Mouse (Mus musculus) bone marrow, adult 2 months (tissue): ENCODE results near the gene Fndc10. TPM values are rescaled to one million over a fixed set of nuclear protein-coding genes. Genes with fewer than 3 reads are reported as not detected.

Experiments
- H3K27ac ChIP-seq: fragments of 200-500 bp; 2 replicates; pipeline ENCODE4 v1.5.1; 2012; ENCODE audit warnings: low read depth, mild to moderate bottlenecking, control low read depth, inconsistent platforms, low read length; ENCODE audit not compliant: control insufficient read depth, poor library complexity, insufficient read depth
- H3K4me1 ChIP-seq: fragments of 200-500 bp; 2 replicates; pipeline ENCODE4 v1.6.1; 2011; ENCODE audit warnings: low read length; ENCODE audit not compliant: control insufficient read depth, insufficient read depth
- H3K4me3 ChIP-seq: fragments of 200-500 bp; replicated peaks from 2 replicates; pipeline ENCODE3; 2011; ENCODE audit warnings: mild to moderate bottlenecking, low read depth, low read length, control low read depth; ENCODE audit not compliant: control insufficient read depth
- CTCF ChIP-seq: fragments of 200-500 bp; IDR thresholded peaks from 2 replicates; pipeline ENCODE4 v1.5.1; 2011; ENCODE audit warnings: low read length, control low read depth; ENCODE audit not compliant: control insufficient read depth, insufficient read depth
- POLR2A ChIP-seq: fragments of 200-500 bp; IDR thresholded peaks from 2 replicates; pipeline ENCODE4 v1.6.1; 2011; ENCODE audit warnings: low read depth, mild to moderate bottlenecking, control low read depth, low read length, borderline replicate concordance; ENCODE audit not compliant: control insufficient read depth
- WGBS: fragments of 180-500 bp; shearing (Covaris S2); methylation state at CpG from one replicate; pipeline ENCODE4 v1.1.7; 2018; 5-methylcytosine and 5-hydroxymethylcytosine counted together
- polyA plus RNA-seq: library from polyadenylated mRNA; stranded (reverse); fragments of >200 nt; gene quantifications from 2 replicates; pipeline ENCODE4 v1.2.4, GENCODE M21; 2011; ENCODE audit warnings: low replicate concordance; ENCODE audit not compliant: missing spikeins, insufficient read depth, insufficient read length

Fndc10 gene
- polyA plus RNA-seq, 1 experiment = 3.0 TPM

- 88% methylated on average over 5 of the region's 5 CpGs for WGBS
- no peak for TF ChIP-seq POLR2A
- TF ChIP-seq CTCF = no peak
- no peak overlapping the region for H3K27ac ChIP-seq
- H3K4me3 ChIP-seq = no peak overlapping the region
- no peaks in the 10 kb centered on the region for H3K4me1 ChIP-seq
Measured at GRCm38 (mm10) chr4:155745136-155745535, 51.0 kb downstream of the Fndc10 start.

Other genes starting within 250 kb of the Fndc10 start
- not detected in 2 replicates for gene Tmem52, start 225.2 kb upstream of the Fndc10 start, polyA plus RNA-seq
- 78.1 and 115 TPM in 2 replicates for gene Gnb1, start 203.0 kb upstream of the Fndc10 start, polyA plus RNA-seq
- gene Nadk, start 132.0 kb upstream of the Fndc10 start, polyA plus RNA-seq = 28.2 and 52.6 TPM in 2 replicates
- 7.4 and 8.4 TPM in 2 replicates for gene Slc35e2, start 92.9 kb upstream of the Fndc10 start, polyA plus RNA-seq
- 132 and 202 TPM in 2 replicates for gene Cdk11b, start 69.5 kb upstream of the Fndc10 start, polyA plus RNA-seq
- gene Gm10563, start 48.9 kb upstream of the Fndc10 start, polyA plus RNA-seq = not detected in 2 replicates
- gene Mmp23, start 41.0 kb upstream of the Fndc10 start, polyA plus RNA-seq = 5.6 and 6.9 TPM in 2 replicates
- 15.0 and 29.1 TPM in 2 replicates for gene Mib2, start 25.1 kb upstream of the Fndc10 start, polyA plus RNA-seq
- 28.5 and 53.2 TPM in 2 replicates for gene Ssu72, start 10.5 kb downstream of the Fndc10 start, polyA plus RNA-seq
- 0.47 and 3.0 TPM in 2 replicates for gene Tmem240, start 40.5 kb downstream of the Fndc10 start, polyA plus RNA-seq
- gene Atad3a, start 66.8 kb downstream of the Fndc10 start, polyA plus RNA-seq = 31.8 and 32.9 TPM in 2 replicates
- gene Vwa1, start 80.4 kb downstream of the Fndc10 start, polyA plus RNA-seq = 0.97 TPM in 1 of 2 replicates, not detected in the other
- gene Tmem88b, start 91.5 kb downstream of the Fndc10 start, polyA plus RNA-seq = 0.93 and 1.1 TPM in 2 replicates
- 1.1 TPM in 1 of 2 replicates, not detected in the other for gene Ankrd65, start 96.1 kb downstream of the Fndc10 start, polyA plus RNA-seq
- gene Mrpl20, start 108.5 kb downstream of the Fndc10 start, polyA plus RNA-seq = 146 and 244 TPM in 2 replicates
- gene Ccnl2, start 118.1 kb downstream of the Fndc10 start, polyA plus RNA-seq = 92.0 and 149 TPM in 2 replicates
- 53.9 and 114 TPM in 2 replicates for gene Aurkaip1, start 136.9 kb downstream of the Fndc10 start, polyA plus RNA-seq
- 8.1 and 12.4 TPM in 2 replicates for gene Mxra8, start 145.3 kb downstream of the Fndc10 start, polyA plus RNA-seq
- 21.0 and 50.2 TPM in 2 replicates for gene Dvl1, start 153.1 kb downstream of the Fndc10 start, polyA plus RNA-seq
- 0.42 TPM in 1 of 2 replicates, not detected in the other for gene Tas1r3, start 169.0 kb downstream of the Fndc10 start, polyA plus RNA-seq
- 2.8 and 5.9 TPM in 2 replicates for gene Cptp, start 175.1 kb downstream of the Fndc10 start, polyA plus RNA-seq
- 22.2 and 49.5 TPM in 2 replicates for gene Ints11, start 175.2 kb downstream of the Fndc10 start, polyA plus RNA-seq
- gene Pusl1, start 197.4 kb downstream of the Fndc10 start, polyA plus RNA-seq = 5.2 and 18.4 TPM in 2 replicates
- gene Acap3, start 197.5 kb downstream of the Fndc10 start, polyA plus RNA-seq = 15.1 and 30.6 TPM in 2 replicates
- gene Ube2j2, start 249.5 kb downstream of the Fndc10 start, polyA plus RNA-seq = 63.5 and 71.8 TPM in 2 replicates